Mouse (Mus musculus) hindbrain, embryonic 15.5 days (tissue): ENCODE results near the gene Trub2. TPM values are rescaled to one million over a fixed set of nuclear protein-coding genes. Genes with fewer than 3 reads are reported as not detected.

Source experiments
- ATAC-seq: fragments of 200-750 bp; cut with Nextera tagmentation; 2 replicates; pipeline ENCODE4 v1.8.0; 2017; ENCODE audit warnings: low read depth, moderate number of reproducible peaks, moderate TSS enrichment; ENCODE audit not compliant: low FRiP score
- H3K27ac ChIP-seq: fragments of 300-500 bp; sonication (generic); replicated peaks from 2 replicates; pipeline ENCODE4 v1.5.1; 2015; ENCODE audit warnings: mild to moderate bottlenecking, inconsistent platforms
- H3K27me3 ChIP-seq: fragments of 300-500 bp; sonication (generic); 2 replicates; pipeline ENCODE4 v1.6.1; 2015; ENCODE audit warnings: control low read depth, inconsistent platforms
- H3K36me3 ChIP-seq: fragments of 300-500 bp; sonication (generic); 2 replicates; pipeline ENCODE4 v1.6.1; 2015; ENCODE audit warnings: control low read depth, inconsistent platforms
- H3K4me1 ChIP-seq: fragments of 300-500 bp; sonication (generic); replicated peaks from 2 replicates; pipeline ENCODE4 v1.6.1; 2015; ENCODE audit warnings: control low read depth, inconsistent platforms
- H3K4me2 ChIP-seq: fragments of 300-500 bp; sonication (generic); 2 replicates; pipeline ENCODE4 v1.6.1; 2015; ENCODE audit warnings: moderate library complexity, mild to moderate bottlenecking, inconsistent platforms
- H3K4me3 ChIP-seq: fragments of 300-500 bp; sonication (generic); 2 replicates; pipeline ENCODE4 v1.5.1; 2015; ENCODE audit warnings: mild to moderate bottlenecking, inconsistent platforms
- H3K9ac ChIP-seq: fragments of 300-500 bp; sonication (generic); 2 replicates; pipeline ENCODE4 v1.6.1; 2015; ENCODE audit warnings: inconsistent platforms
- H3K9me3 ChIP-seq: fragments of 300-500 bp; sonication (generic); 2 replicates; pipeline ENCODE4 v1.6.1; 2016; ENCODE audit warnings: control low read depth, inconsistent platforms
- WGBS: fragments of 180-500 bp; shearing (Covaris S2); methylation state at CpG from one replicate; pipeline ENCODE4 v1.1.7; 2015; 5-methylcytosine and 5-hydroxymethylcytosine counted together
- polyA plus RNA-seq: library from polyadenylated mRNA; unstranded; fragments of >200 nt; fragmentation: Nextera tagmentation; extraction: Ambion mirVana; gene quantifications from 2 replicates; pipeline ENCODE4 v1.2.1, GENCODE M21; 2015

The Trub2 gene
- 32.0 and 32.1 TPM in 2 replicates for polyA plus RNA-seq

DNA sequence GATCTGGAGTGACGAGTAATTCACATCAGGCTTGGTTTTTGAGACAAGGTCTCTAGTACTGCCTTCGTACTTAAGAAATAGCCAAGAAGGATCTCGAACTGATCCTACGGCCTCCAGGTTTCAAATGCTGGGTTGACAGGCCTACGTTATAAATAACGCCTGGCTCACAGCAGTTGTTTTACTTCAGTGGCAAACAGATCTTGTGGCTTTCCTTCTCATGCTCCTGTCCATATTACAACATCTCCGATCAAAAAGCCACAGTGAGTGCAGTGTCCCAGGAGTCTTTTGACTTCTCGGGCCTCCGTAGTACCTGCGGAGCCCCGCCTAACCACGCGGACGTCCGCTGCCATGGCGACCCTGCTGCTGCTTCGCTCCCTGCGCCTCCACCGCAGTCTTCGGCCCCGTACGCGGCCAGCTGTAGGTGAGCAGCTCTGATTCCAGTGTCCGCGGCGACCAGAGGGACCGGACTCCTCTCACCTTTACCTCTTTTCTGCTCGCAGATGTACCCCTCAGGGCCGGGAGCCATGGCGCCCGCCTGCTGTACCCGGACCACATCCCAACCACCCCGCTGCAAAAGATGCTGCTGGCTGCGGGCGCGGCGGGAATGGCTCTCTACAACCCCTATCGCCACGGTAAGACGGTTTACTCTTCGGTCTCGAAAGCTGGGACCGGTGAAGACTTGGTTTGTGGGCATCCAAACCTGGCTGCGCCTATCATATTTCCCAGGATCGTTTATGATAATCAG lies at the start of gene Trub2:
Trub2 (minus strand) TSS at position 566 of the 745 bp plus-strand sequence.
- WGBS: under 1% methylated on average over 45 of the region's 45 CpGs
- Histone ChIP-seq H3K4me1 (peaks cover 19% of the 10 kb centered on the region), H3K9ac (peak within 1 kb of the TSS; percentile 76), H3K27ac (peak within 1 kb of the TSS; percentile 80), H3K4me2 (peak within 1 kb of the TSS; percentile 83), H3K4me3 (peak within 1 kb of the TSS; percentile 64), H3K9me3 (no peaks in the 10 kb centered on the region), H3K27me3 (no peaks in the 10 kb centered on the region), H3K36me3 (peaks cover 52% of the 10 kb centered on the region)
- ATAC-seq: peak; percentile 87

- Histone ChIP-seq H3K4me1 (peaks cover 20% of the 10 kb centered on the region), H3K9ac (no peak overlapping the region), H3K36me3 (peaks cover 6% of the 10 kb centered on the region; the same call in 1 of the 2 replicates), H3K4me2 (no peak overlapping the region), H3K9me3 (no peaks in the 10 kb centered on the region), H3K4me3 (no peak overlapping the region), H3K27me3 (no peaks in the 10 kb centered on the region), H3K27ac (peak overlapping the region; percentile 58)
- 0 out of 2 replicates have a peak, but pooled peaks have one; percentile 33 for ATAC-seq
- 8% methylated on average over 2 of the region's 2 CpGs for WGBS
Observed at GRCm38 (mm10) chr2:29835391-29835899, 47.1 kb upstream of the Trub2 start.

GRCm38 (mm10) chr2:29833796-29834195 lies 45.5 kb upstream of the Trub2 start:
- no peaks in the 10 kb centered on the region for H3K27me3 ChIP-seq
- H3K4me3 ChIP-seq: no peak overlapping the region
- no peak overlapping the region for H3K27ac ChIP-seq
- no peaks in the 10 kb centered on the region for H3K9me3 ChIP-seq
- ATAC-seq: no peak
- peaks cover 4% of the 10 kb centered on the region for H3K4me1 ChIP-seq
- 92% methylated on average over 5 of the region's 5 CpGs for WGBS
- H3K4me2 ChIP-seq: no peak overlapping the region
- H3K36me3 ChIP-seq: peaks cover 6% of the 10 kb centered on the region; the same call in 1 of the 2 replicates
- H3K9ac ChIP-seq: no peak overlapping the region

- Histone ChIP-seq H3K27ac (no peak overlapping the region), H3K4me3 (no peak overlapping the region), H3K9me3 (no peaks in the 10 kb centered on the region), H3K9ac (no peak overlapping the region), H3K4me2 (no peak overlapping the region), H3K36me3 (peaks cover 6% of the 10 kb centered on the region; the same call in 1 of the 2 replicates), H3K4me1 (peaks cover 16% of the 10 kb centered on the region), H3K27me3 (no peaks in the 10 kb centered on the region)
- WGBS: 83% methylated on average over 4 of the region's 4 CpGs
- no peak for ATAC-seq
Observed at GRCm38 (mm10) chr2:29831106-29831505, 42.8 kb upstream of the Trub2 start.

GRCm38 (mm10) chr2:29827709-29828024 lies 39.4 kb upstream of the Trub2 start:
- peak overlapping the region; percentile 64 for H3K4me3 ChIP-seq
- ATAC-seq: no peak; the same call in 1 of the 2 replicates
- 0 out of 2 replicates have a peak, but pooled peaks cover 3% of the 10 kb centered on the region for H3K36me3 ChIP-seq
- H3K9ac ChIP-seq: peak overlapping the region; percentile 60
- no peaks in the 10 kb centered on the region for H3K27me3 ChIP-seq
- peaks cover 16% of the 10 kb centered on the region for H3K4me1 ChIP-seq
- WGBS: 5% methylated on average over 12 of the region's 12 CpGs
- H3K27ac ChIP-seq: peak overlapping the region; percentile 74; the same call in 1 of the 2 replicates
- no peaks in the 10 kb centered on the region for H3K9me3 ChIP-seq
- H3K4me2 ChIP-seq: peak overlapping the region; percentile 85

GRCm38 (mm10) chr2:29826926-29827708 lies 38.8 kb upstream of the Trub2 start:
- WGBS: under 1% methylated on average over 48 of the region's 48 CpGs
- ATAC-seq: peak; percentile 98
- Histone ChIP-seq H3K4me3 (peak overlapping the region; percentile 64), H3K9ac (peak overlapping the region; percentile 60), H3K27me3 (no peaks in the 10 kb centered on the region), H3K4me1 (peaks cover 16% of the 10 kb centered on the region), H3K9me3 (no peaks in the 10 kb centered on the region), H3K36me3 (no peaks in the 10 kb centered on the region), H3K27ac (peak overlapping the region; percentile 89), H3K4me2 (peak overlapping the region; percentile 85)

- WGBS: 6% methylated on average over 11 of the region's 11 CpGs
- Histone ChIP-seq H3K4me1 (peaks cover 16% of the 10 kb centered on the region), H3K27ac (peak overlapping the region; percentile 89), H3K9me3 (no peaks in the 10 kb centered on the region), H3K4me3 (peak overlapping the region; percentile 64), H3K36me3 (no peaks in the 10 kb centered on the region), H3K4me2 (peak overlapping the region; percentile 60), H3K9ac (peak overlapping the region; percentile 57), H3K27me3 (no peaks in the 10 kb centered on the region)
- peak; percentile 7 for ATAC-seq
Observed at GRCm38 (mm10) chr2:29826318-29826925, 38.1 kb upstream of the Trub2 start.

DNA sequence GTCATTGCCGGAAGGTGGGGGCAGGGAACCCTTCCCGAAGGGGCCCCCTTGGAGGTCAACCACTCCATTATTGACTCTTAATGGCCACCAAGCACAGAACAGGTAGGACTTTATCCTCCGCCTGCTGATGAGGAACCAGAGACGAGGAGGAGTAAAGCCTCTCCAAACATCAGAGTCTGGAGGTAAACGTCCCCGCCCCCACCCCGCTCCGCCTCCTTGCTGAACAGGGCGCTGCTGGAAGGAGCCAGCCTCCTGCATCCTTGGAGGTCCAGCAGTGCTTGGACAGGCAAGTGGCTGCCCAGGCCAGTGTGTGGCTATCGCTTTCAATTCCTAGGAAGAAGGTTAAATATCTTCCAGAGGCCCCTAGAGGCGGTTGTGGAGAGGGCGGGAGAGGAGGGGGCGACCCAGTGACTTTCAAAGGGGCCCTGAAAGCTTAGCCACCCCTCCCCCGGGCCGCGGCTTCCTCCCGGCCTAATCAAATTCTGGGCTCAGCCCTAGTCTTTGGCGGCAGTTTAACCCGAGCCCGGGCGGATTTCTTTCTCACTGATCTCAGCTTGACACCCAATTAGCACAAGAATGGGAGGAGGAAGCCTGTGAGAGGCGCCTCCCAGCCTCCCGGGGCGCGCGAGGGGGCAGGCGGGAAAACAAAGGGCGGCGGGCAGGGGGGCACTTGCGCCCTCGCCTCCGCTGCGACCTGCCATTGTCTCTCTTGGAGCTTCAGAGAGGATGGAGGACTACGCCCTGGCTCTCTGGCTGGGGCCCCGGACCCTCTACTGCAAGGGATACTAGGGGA lies 31.9 kb upstream of the Trub2 start, which contains the start of gene Urm1:
Urm1 (plus strand) TSS at position 51 of the 793 bp plus-strand sequence.
- H3K4me3 ChIP-seq: peak within 1 kb of the TSS; percentile 47
- no peaks in the 10 kb centered on the region for H3K9me3 ChIP-seq
- H3K4me2 ChIP-seq: peak within 1 kb of the TSS; percentile 84
- no peaks in the 10 kb centered on the region for H3K27me3 ChIP-seq
- H3K36me3 ChIP-seq: peaks cover 17% of the 10 kb centered on the region
- H3K4me1 ChIP-seq: peaks cover 24% of the 10 kb centered on the region
- under 1% methylated on average over 35 of the region's 35 CpGs for WGBS
- H3K9ac ChIP-seq: peak within 1 kb of the TSS; percentile 59
- peak within 1 kb of the TSS; percentile 96 for H3K27ac ChIP-seq
- peak; percentile 78 for ATAC-seq

- Histone ChIP-seq H3K4me1 (peaks cover 24% of the 10 kb centered on the region), H3K36me3 (peaks cover 25% of the 10 kb centered on the region), H3K27ac (peak overlapping the region; percentile 96), H3K4me3 (peak overlapping the region; percentile 47), H3K27me3 (no peaks in the 10 kb centered on the region), H3K9ac (peak overlapping the region; percentile 59; the same call in 1 of the 2 replicates), H3K9me3 (no peaks in the 10 kb centered on the region), H3K4me2 (peak overlapping the region; percentile 84)
- no peak for ATAC-seq
- 3% methylated on average over 2 of the region's 2 CpGs for whole genome bisulfite sequencing
Observed at GRCm38 (mm10) chr2:29819363-29819762, 31.1 kb upstream of the Trub2 start.

DNA sequence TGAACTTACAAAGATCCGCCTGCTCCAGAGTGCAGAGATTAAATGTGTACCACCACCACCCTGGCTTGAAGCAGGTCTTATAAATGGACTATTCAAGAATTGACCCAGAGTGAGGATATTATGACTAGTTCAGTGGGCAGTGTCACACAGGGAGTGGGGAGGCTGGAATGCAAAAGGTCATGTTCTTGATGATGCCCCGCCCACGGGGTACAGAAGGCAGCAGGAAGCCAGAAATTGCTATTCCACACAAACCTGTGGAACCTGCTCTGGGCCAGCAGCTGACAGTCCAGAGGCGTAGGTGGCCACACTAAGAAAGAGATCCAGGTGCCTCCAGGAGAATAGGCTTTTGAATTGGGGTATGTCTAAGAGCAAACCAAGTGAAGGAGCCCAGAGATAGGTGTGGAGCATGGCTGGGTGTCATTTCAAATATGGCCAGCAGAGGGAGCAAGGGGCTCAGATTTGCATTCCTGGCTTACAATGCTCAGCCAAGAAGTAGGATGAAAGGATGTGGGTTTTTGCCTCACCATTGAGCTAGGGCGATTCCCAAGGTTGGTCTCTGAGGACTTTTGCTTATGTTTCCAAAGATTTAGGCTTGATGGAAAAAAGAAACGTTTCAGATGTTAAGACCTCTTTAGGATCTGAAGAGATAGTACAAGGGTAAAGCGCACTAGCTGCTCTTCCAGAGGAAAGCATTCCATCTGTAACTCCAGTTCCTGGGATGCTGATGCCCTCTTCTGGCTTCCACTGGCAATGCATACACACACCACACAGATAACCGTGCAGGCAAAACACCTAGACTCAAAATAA lies 29.3 kb upstream of the Trub2 start:
- Histone ChIP-seq H3K4me2 (peak overlapping the region; percentile 46), H3K9me3 (no peaks in the 10 kb centered on the region), H3K27ac (peak overlapping the region; percentile 96), H3K36me3 (peaks cover 43% of the 10 kb centered on the region), H3K4me3 (peak overlapping the region; percentile 13; the same call in 1 of the 2 replicates), H3K27me3 (no peaks in the 10 kb centered on the region), H3K4me1 (peaks cover 24% of the 10 kb centered on the region), H3K9ac (no peak overlapping the region)
- peak; percentile 75 for ATAC-seq
- WGBS: 38% methylated on average over 8 of the region's 8 CpGs
